Mouse (Mus musculus) CD4-positive, CD25-positive, alpha-beta regulatory T cell, adult 4 months (primary cell): ENCODE measurements around the gene Cables2. TPM values are rescaled to one million over a fixed set of nuclear protein-coding genes. Genes with fewer than 3 reads are reported as not detected.

Source experiments
- ATAC-seq: one replicate; pipeline ENCODE4 v1.8.0; 2017
- polyA plus RNA-seq, 2 experiments: library from polyadenylated mRNA; unstranded; fragments of 100-300 nt; shearing (Covaris generic); gene quantifications; one replicate each; pipeline ENCODE4 v1.2.1; 2017

Cables2 gene
- polyA plus RNA-seq, 2 experiments from 2014 or later = 5.2 to 8.1 TPM

GRCm38 (mm10) chr2:180254436-180255209 is 18.7 kb downstream of the Cables2 start:
- ATAC-seq = no peak

GRCm38 (mm10) chr2:180251838-180252237 is 21.5 kb downstream of the Cables2 start:
- no peak for ATAC-seq

GRCm38 (mm10) chr2:180250930-180251611 is 22.2 kb downstream of the Cables2 start:
- peak; percentile 87 for ATAC-seq

DNA sequence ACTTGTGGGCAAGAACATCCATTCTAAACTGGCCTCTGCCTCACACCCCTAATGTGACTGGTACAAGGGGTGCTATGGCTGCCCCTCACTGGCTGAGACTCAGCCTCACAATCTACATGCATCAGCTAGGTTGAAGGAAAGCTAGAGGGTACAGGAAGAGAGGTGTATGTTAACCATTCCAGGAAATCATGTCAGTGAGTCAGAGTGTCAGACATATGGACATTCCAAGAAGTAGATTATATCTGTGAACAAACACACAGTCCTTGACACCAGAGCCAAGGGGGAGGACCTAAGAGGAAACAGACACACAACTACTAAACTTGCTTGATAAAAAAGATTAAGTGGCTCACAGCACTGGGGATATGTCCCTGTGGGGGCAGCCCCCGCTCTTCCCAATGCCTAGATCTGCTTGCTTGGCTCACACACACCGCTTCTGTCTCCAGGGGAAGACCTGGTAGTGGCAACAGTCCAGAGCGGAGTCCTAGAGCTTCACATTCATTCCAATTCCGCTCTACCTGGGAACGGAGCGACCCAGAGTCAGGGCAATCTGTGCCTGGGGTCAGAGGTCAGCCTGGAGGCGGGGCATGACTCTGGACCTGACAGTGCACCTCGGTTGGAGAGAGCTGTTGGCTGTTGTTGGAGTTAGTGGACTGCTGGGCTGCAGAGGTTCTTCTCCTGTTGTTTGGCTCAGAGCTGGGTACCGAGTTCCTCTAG is 24.2 kb downstream of the Cables2 start:
- ATAC-seq = no peak

- ATAC-seq = peak; percentile 72
Measured at GRCm38 (mm10) chr2:180247916-180248315, 25.4 kb downstream of the Cables2 start.

DNA sequence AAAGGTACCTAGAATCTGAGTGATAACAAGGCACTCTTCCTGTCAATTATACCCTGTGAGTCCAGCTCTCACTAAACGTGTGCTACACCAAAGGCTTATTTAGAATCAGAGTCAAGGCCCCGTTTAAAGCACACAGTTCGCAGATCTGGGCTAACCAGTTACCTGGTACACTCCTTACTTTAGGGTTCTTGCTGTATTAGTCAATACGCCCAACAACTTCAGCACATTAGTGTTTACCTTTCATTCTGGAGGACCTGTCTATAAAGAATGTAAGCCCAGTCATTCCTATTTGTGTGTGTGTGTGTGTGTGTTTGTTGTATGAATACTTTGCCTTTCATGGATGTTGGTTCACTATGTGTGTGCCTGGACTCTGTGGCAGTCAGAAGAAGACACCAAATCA is 30.2 kb downstream of the Cables2 start:
- ATAC-seq = no peak

- no peak for ATAC-seq
Measured at GRCm38 (mm10) chr2:180238591-180238990, 34.7 kb downstream of the Cables2 start.

GRCm38 (mm10) chr2:180237601-180238345 is 35.5 kb downstream of the Cables2 start:
- no peak for ATAC-seq

GRCm38 (mm10) chr2:180236930-180237329 is 36.4 kb downstream of the Cables2 start:
- ATAC-seq = no peak

DNA sequence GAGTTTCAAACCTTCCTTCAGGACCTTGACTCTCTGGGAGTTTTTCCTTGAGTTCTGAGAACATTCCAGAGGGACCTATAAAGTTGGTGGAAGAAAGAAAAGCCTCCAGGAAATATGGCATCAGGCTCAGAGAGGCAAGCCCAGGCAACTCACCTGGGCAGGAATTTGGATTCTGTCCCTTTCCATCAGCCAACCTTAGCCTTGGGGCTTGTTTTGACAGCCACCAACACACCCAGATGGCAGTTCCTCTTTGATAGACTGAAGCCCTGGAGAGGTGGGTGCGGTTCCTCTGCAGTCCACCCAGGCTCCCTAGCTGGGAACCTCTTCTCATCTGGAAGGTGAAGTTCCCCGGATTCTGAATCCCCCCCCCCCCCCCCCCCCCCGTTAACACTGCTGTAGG is 36.8 kb downstream of the Cables2 start:
- ATAC-seq = no peak

DNA sequence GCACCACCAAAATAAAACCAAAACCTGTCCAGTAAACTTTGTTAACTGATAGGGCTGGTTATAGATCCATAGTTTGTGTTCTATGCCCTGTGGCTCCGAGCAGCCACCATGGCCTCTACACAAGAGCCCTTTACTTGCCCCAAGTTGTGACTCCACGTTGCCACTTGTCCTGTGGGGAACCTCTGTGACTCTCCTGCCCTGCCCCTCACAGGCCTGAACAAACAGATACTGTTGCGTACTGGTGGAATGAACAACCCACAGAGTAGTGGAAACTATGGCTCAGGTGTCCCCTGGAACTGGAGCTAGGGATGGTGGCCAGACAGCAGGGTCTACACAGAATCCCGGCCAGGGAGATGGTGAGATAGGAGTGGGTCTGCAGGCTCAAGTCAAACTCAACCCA is 37.5 kb downstream of the Cables2 start:
- ATAC-seq = no peak

GRCm38 (mm10) chr2:180234980-180235379 is 38.3 kb downstream of the Cables2 start:
- ATAC-seq = no peak

DNA sequence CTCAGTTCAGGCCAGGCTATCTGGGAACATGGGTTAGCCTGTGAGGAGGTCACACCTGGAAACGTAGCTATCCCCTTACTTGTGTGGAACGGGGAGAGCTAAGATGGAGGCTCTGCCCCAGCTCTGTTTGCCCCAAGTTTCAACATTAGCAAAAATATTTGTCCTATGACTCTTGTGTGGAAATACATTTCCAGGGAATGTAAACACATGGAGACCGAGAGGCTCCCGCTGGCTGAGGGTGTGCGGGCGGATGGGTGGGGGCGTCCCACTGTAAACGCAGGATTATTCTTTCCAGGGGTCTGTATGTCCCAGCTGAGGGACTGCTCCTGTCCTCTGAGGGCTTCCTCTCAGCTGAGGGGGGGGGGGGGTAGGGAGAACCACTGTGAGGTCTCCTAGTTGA is 38.9 kb downstream of the Cables2 start:
- no peak for ATAC-seq

GRCm38 (mm10) chr2:180233101-180233904 is 40.0 kb downstream of the Cables2 start:
- no peak for ATAC-seq

DNA sequence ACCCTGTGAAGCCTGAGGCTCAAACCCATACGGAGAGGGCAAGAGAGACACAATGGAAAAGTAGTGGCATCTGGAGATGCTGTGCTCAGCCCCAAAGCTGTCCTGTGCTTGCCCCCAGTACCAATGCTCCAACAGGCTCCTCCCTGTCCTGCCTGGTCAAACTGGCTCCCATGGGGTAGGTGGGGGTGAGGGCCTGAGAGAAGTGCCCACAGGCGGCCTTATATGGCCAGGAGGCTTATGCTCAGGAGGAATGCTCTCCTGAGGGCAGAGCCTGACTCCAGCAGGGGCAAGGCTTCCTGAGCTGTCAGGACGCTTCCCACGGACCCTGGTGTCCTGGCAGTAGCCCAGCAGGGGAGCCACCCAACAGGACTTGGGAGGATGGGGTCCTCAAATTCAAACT is 42.8 kb downstream of the Cables2 start:
- ATAC-seq = no peak

- ATAC-seq = no peak
Measured at GRCm38 (mm10) chr2:180229129-180229528, 44.2 kb downstream of the Cables2 start.

GRCm38 (mm10) chr2:180228592-180228991 is 44.7 kb downstream of the Cables2 start:
- ATAC-seq = no peak

DNA sequence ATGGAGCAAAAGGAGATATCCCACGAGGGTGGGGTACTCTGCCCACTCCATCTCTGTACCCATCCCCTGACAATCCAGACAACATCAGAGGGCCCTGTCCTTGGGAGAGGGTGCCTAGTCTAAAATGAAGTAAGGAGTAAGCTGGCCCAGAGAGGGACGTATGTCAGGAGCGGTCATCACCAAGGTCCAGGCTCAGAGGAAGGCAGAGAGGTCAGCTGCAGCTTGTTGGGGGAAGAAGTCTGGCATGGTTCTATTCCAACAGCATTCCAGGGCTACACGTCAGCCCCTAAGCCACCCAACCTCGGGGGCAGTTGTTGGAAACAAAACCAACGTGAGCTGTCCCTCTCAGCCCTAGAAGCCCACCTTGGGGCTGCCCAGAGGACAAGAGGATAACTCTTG is 45.2 kb downstream of the Cables2 start:
- no peak for ATAC-seq

DNA sequence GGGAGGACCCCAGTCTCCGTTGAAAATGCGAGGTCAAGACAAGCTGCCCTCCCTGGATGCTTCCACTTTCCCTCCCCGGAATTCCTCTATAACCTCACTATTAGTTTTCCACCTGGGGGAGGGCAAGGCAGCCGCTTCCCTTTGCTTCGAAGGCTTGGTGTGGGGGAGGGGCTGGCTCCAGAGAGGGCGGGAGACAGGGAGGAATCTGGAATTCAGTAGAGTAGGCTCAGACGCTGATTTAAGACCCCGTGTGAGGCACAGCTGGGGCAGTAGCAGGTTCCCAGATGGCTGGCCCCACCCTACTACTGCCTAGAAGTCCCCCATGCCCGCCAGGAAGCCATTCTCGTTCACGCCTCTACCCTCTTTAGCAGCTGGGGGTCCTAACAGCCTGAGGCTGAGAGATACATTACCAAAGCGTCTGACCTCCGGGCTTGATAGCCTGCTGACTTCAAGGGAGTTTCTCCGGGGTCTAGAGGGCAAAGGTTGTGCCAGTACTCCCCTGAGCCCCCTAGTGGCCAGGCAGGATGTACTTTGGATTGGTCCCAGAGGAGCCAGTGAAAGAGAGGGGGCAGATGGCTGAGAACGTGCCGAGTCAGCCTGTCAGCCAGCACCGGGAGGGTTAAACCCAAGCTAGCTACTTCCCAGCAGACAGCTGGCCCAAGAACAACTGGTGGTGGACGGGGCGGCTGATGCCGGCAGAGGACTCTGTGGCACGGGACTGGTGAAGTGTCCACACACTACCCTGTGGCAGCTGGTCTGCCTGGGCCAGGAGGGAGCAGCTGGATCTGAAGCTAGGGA is 45.8 kb downstream of the Cables2 start:
- peak; percentile 65 for ATAC-seq

GRCm38 (mm10) chr2:180225762-180226378 is 47.4 kb downstream of the Cables2 start, which contains the start of gene Lama5:
Lama5 (minus strand) TSS chr2:180225859.
- peak; percentile 17 for ATAC-seq
